Mouse (Mus musculus) midbrain, postnatal 0 days (tissue): ENCODE measurements around the gene Ercc1. TPM values are rescaled to one million over a fixed set of nuclear protein-coding genes. Genes with fewer than 3 reads are reported as not detected.

Source experiments
- ATAC-seq: fragments of 200-750 bp; cut with Nextera tagmentation; 2 replicates; pipeline ENCODE4 v1.8.0; 2017; ENCODE audit warnings: moderate number of reproducible peaks, mild to moderate bottlenecking, moderate TSS enrichment, moderate library complexity; ENCODE audit not compliant: low FRiP score
- DNase-seq: peaks from one replicate; pipeline ENCODE4 v3.0.0-alpha.2; 2015; ENCODE audit warnings: low spot score
- H3K27ac ChIP-seq: fragments of 300-500 bp; sonication (generic); 2 replicates; pipeline ENCODE4 v1.5.1; 2014; ENCODE audit warnings: low read depth, mild to moderate bottlenecking, low read length, mixed read lengths
- H3K27me3 ChIP-seq: fragments of 300-500 bp; sonication (generic); 2 replicates; pipeline ENCODE4 v1.6.1; 2014; ENCODE audit warnings: low read length, control low read depth, mixed read lengths; ENCODE audit not compliant: insufficient read depth
- H3K36me3 ChIP-seq: fragments of 300-500 bp; sonication (generic); 2 replicates; pipeline ENCODE4 v1.6.1; 2014; ENCODE audit warnings: low read length, control low read depth, mixed read lengths; ENCODE audit not compliant: insufficient read depth
- H3K4me1 ChIP-seq: fragments of 300-500 bp; sonication (generic); 2 replicates; pipeline ENCODE4 v1.6.1; 2014; ENCODE audit warnings: mild to moderate bottlenecking, control low read depth, antibody characterized with exemption, low read length, mixed read lengths; ENCODE audit not compliant: insufficient read depth
- H3K4me2 ChIP-seq: fragments of 300-500 bp; sonication (generic); 2 replicates; pipeline ENCODE4 v1.6.1; 2014; ENCODE audit warnings: low read depth, mild to moderate bottlenecking, low read length, mixed read lengths; ENCODE audit not compliant: poor library complexity, severe bottlenecking
- H3K4me3 ChIP-seq: fragments of 300-500 bp; sonication (generic); 2 replicates; pipeline ENCODE4 v1.5.1; 2014; ENCODE audit warnings: low read depth, mild to moderate bottlenecking, low read length, moderate library complexity
- H3K9ac ChIP-seq: fragments of 300-500 bp; sonication (generic); replicated peaks from 2 replicates; pipeline ENCODE4 v1.6.1; 2014; ENCODE audit warnings: mild to moderate bottlenecking, low read length, moderate library complexity, mixed read lengths; ENCODE audit not compliant: poor library complexity, severe bottlenecking
- H3K9me3 ChIP-seq: fragments of 300-500 bp; sonication (generic); 2 replicates; pipeline ENCODE4 v1.6.1; 2016; ENCODE audit warnings: low read length, control low read depth
- CTCF ChIP-seq: IDR thresholded peaks from 2 replicates; pipeline ENCODE4 v1.5.1; 2016; ENCODE audit warnings: antibody characterized with exemption, mild to moderate bottlenecking
- WGBS: fragments of 180-500 bp; shearing (Covaris S2); extraction: QIAGEN DNeasy Blood & Tissue Kit; methylation state at CpG from one replicate; pipeline ENCODE4 v1.1.7; 2014; 5-methylcytosine and 5-hydroxymethylcytosine counted together
- polyA plus RNA-seq: library from polyadenylated mRNA; unstranded; fragments of >200 nt; fragmentation: Nextera tagmentation; extraction: Ambion mirVana; gene quantifications from 2 replicates; pipeline ENCODE4 v1.2.1, GENCODE M21; 2015
- total RNA-seq: library from RNA; depleted of rRNA; stranded (reverse); fragments of >200 nt; gene quantifications from 2 replicates; pipeline ENCODE4 v1.2.3, GENCODE M21; 2014

The Ercc1 gene
- total and polyA plus RNA-seq, 2 experiments from 2014 or later: 67.7 to 71.4 TPM

GRCm38 (mm10) chr7:19307739-19308453, 36.7 kb upstream of the Ercc1 start:
- WGBS: 4% methylated on average over 17 of the region's 18 CpGs

GRCm38 (mm10) chr7:19308454-19309277, 35.9 kb upstream of the Ercc1 start:
- H3K4me3 ChIP-seq: peak overlapping the region; percentile 60
- H3K4me1 ChIP-seq: peaks cover 8% of the 10 kb centered on the region; the same call in 1 of the 2 replicates
- ATAC-seq (peak; percentile 89), DNase-seq (peak; percentile 96)
- H3K9me3 ChIP-seq: no peaks in the 10 kb centered on the region
- no peaks in the 10 kb centered on the region for H3K36me3 ChIP-seq
- under 1% methylated on average over 57 of the region's 58 CpGs for WGBS
- peaks cover 29% of the 10 kb centered on the region for H3K27me3 ChIP-seq
- peak overlapping the region; percentile 65 for H3K4me2 ChIP-seq
- H3K27ac ChIP-seq: no peak overlapping the region
- peak overlapping the region; percentile 14; the same call in 1 of the 2 replicates for H3K9ac ChIP-seq
- TF ChIP-seq CTCF: peak; percentile 54

More at GRCm38 (mm10) chr7:19307739-19308453, 36.7 kb upstream of the Ercc1 start:
- Histone ChIP-seq H3K4me1 (peaks cover 8% of the 10 kb centered on the region; the same call in 1 of the 2 replicates), H3K27me3 (peaks cover 29% of the 10 kb centered on the region), H3K4me3 (peak overlapping the region; percentile 60), H3K4me2 (peak overlapping the region; percentile 65), H3K9ac (peak overlapping the region; percentile 14), H3K27ac (no peak overlapping the region), H3K36me3 (no peaks in the 10 kb centered on the region), H3K9me3 (no peaks in the 10 kb centered on the region)
- DNase-seq (peak; percentile 81), ATAC-seq (peak; percentile 74)
- TF ChIP-seq CTCF: peak; percentile 39; the same call in 1 of the 2 replicates

- Histone ChIP-seq H3K4me2 (peak overlapping the region; percentile 65), H3K27me3 (peaks cover 26% of the 10 kb centered on the region), H3K4me3 (peak overlapping the region; percentile 60), H3K9ac (no peak overlapping the region), H3K36me3 (no peaks in the 10 kb centered on the region), H3K4me1 (peaks cover 8% of the 10 kb centered on the region; the same call in 1 of the 2 replicates), H3K27ac (no peak overlapping the region), H3K9me3 (no peaks in the 10 kb centered on the region)
- TF ChIP-seq CTCF: no peak
- no peak for ATAC-seq
- DNase-seq: no peak
- under 1% methylated on average over 48 of the region's 48 CpGs for WGBS
Measured at GRCm38 (mm10) chr7:19309278-19309883, 35.2 kb upstream of the Ercc1 start.

- peaks cover 20% of the 10 kb centered on the region for H3K27me3 ChIP-seq
- H3K27ac ChIP-seq: no peak within 1 kb of the TSS
- H3K9ac ChIP-seq: peak within 1 kb of the TSS; percentile 57
- peak within 1 kb of the TSS; percentile 60 for H3K4me3 ChIP-seq
- H3K4me2 ChIP-seq: peak within 1 kb of the TSS; percentile 65
- DNase-seq: peak; percentile 98
- peaks cover 6% of the 10 kb centered on the region; the same call in 1 of the 2 replicates for H3K4me1 ChIP-seq
- H3K36me3 ChIP-seq: no peaks in the 10 kb centered on the region
- peak; percentile 69 for TF ChIP-seq CTCF
- no peaks in the 10 kb centered on the region for H3K9me3 ChIP-seq
- ATAC-seq: peak; percentile 84
- WGBS: under 1% methylated on average over 48 of the region's 49 CpGs
Measured at GRCm38 (mm10) chr7:19309884-19310641, 34.5 kb upstream of the Ercc1 start, which contains the start of gene Fosb. Gene Fosb (minus strand): TSS chr7:19310051.

- H3K4me1 ChIP-seq: peaks cover 3% of the 10 kb centered on the region; the same call in 1 of the 2 replicates
- no peaks in the 10 kb centered on the region for H3K36me3 ChIP-seq
- DNase-seq (no peak), ATAC-seq (no peak)
- 0 out of 2 replicates have a peak, but pooled peaks cover 1% of the 10 kb centered on the region for H3K27me3 ChIP-seq
- TF ChIP-seq CTCF: no peak
- H3K27ac ChIP-seq: no peak overlapping the region
- H3K9ac ChIP-seq: no peak overlapping the region
- 34% methylated on average over 4 of the region's 4 CpGs for WGBS
- H3K4me2 ChIP-seq: no peak overlapping the region
- no peak overlapping the region for H3K4me3 ChIP-seq
- H3K9me3 ChIP-seq: no peaks in the 10 kb centered on the region
Measured at GRCm38 (mm10) chr7:19311991-19312390, 32.6 kb upstream of the Ercc1 start.
